Mouse (Mus musculus) brown adipose tissue, adult 24 weeks (tissue): ENCODE data around the gene Tbc1d22a. TPM values are rescaled to one million over a fixed set of nuclear protein-coding genes. Genes with fewer than 3 reads are reported as not detected.
"Not testable (repeated sequence)": the region's sequence is repeated elsewhere in the genome, so short reads cannot be mapped to it uniquely, and the experiment has no call there.

Source experiments
- H3K27ac ChIP-seq: fragments of 200-500 bp; replicated peaks from 2 replicates; pipeline ENCODE4 v1.5.1; 2012; ENCODE audit warnings: low read depth, mild to moderate bottlenecking, low read length
- H3K4me1 ChIP-seq: fragments of 200-500 bp; 2 replicates; pipeline ENCODE4 v1.6.1; 2012; ENCODE audit warnings: low read length, mixed read lengths; ENCODE audit not compliant: control insufficient read depth, insufficient read depth, insufficient read length
- H3K4me3 ChIP-seq: fragments of 200-500 bp; 2 replicates; pipeline ENCODE4 v1.5.1; 2012; ENCODE audit warnings: low read depth, mild to moderate bottlenecking, low read length, moderate library complexity; ENCODE audit not compliant: insufficient read depth
- polyA plus RNA-seq: library from polyadenylated mRNA; stranded (reverse); fragments of >200 nt; gene quantifications from 2 replicates; pipeline ENCODE4 v1.2.4, GENCODE M21; 2012; ENCODE audit not compliant: missing spikeins, insufficient read depth, insufficient read length

Tbc1d22a gene
- polyA plus RNA-seq, 1 experiment: 15.2 TPM

DNA sequence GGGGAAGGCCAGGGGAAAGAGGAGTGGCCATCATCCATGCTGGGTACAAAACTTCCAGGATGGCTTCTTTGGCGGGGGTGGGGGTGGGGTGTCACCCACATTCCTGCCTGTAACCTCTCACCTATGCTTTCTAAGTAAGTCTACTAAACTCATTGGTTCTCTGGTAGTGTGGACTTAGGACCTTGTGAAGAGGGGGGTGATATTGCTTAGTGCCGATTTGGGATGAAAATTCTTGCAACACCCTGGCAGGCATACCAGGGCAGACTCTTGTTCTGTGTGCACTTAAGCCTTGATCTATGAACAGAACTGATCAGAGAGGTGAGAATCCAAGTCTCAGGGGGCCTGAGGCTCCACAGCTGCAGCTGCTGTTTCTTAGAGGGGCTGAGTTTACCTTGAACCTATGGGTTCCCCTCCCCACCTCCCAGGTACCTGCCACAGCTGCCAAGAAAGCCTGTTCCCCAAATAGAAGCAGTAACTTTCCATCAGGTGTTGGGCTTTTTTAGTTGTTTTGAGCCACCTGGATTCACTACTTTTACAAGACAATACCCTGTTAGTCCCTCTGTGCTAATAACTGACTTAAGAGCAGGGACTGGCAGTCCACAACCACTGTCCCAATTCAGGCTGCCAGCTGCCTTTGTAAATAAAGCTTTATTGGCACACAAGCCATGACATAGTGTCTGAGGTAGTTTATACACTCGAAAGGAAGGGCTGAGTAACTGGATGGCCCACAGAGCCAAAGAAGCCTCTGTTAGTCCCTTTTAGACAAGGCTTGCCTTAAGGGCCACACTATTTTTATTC is 38.8 kb upstream of the Tbc1d22a start:
- no peak overlapping the region for H3K27ac ChIP-seq
- H3K4me1 ChIP-seq: peaks cover 12% of the 10 kb centered on the region
- no peak overlapping the region for H3K4me3 ChIP-seq

DNA sequence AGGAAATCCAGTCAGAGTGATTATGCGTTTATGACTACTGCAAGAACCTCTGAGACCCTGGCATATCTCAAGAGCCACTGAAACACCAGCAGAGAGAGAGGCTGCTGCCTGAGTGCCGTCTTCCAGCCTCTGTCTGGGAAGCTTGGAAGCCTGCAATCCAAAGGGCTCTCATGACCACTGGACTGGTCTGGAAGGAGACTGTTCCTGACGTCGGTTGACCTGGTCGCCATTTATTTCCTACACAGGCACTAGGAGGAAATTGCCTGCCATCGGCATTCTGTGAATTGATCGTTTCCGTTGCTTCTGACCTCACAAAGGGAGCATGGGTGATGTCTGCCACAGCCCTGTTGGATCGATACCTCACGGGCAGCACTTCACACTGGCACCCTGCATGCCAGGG is 38.1 kb upstream of the Tbc1d22a start:
- H3K4me1 ChIP-seq: peaks cover 12% of the 10 kb centered on the region
- no peak overlapping the region for H3K27ac ChIP-seq
- no peak overlapping the region for H3K4me3 ChIP-seq

GRCm38 (mm10) chr15:86176771-86177702 is 37.2 kb upstream of the Tbc1d22a start:
- Histone ChIP-seq H3K4me1 (peaks cover 14% of the 10 kb centered on the region), H3K4me3 (no peak overlapping the region), H3K27ac (no peak overlapping the region)

DNA sequence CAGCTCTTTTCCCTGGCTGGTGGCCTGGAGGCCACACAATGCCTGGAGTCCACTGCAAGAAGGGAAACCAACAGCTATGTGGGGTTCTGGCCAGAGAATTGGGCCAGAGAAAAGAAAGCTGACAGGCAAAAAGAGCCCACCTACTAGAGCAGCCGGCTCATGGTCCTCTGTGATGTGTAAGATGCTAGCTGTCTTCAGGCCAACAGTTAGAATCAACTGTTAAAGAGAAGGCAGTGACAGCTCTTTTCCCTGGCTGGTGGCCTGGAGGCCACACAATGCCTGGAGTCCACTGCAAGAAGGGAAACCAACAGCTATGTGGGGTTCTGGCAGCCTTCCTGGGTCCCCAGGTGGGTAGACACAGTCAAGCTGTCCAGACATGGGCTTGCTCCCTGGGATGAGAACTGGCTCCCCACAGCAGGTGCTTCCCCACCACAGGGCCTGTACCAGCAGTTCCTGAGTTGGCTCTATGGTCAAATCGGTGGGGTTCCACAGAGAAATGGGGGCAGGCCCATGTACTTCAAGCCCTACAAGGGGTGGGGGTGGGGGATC is 36.5 kb upstream of the Tbc1d22a start:
- not testable (repeated sequence) for H3K27ac ChIP-seq
- H3K4me1 ChIP-seq: peaks cover 14% of the 10 kb centered on the region

GRCm38 (mm10) chr15:86178594-86178993 is 35.7 kb upstream of the Tbc1d22a start:
- Histone ChIP-seq H3K4me3 (no peak overlapping the region), H3K4me1 (peaks cover 17% of the 10 kb centered on the region), H3K27ac (no peak overlapping the region)

More for the DNA sequence above, 36.5 kb upstream of the Tbc1d22a start:
- H3K4me3 ChIP-seq: not testable (repeated sequence)

DNA sequence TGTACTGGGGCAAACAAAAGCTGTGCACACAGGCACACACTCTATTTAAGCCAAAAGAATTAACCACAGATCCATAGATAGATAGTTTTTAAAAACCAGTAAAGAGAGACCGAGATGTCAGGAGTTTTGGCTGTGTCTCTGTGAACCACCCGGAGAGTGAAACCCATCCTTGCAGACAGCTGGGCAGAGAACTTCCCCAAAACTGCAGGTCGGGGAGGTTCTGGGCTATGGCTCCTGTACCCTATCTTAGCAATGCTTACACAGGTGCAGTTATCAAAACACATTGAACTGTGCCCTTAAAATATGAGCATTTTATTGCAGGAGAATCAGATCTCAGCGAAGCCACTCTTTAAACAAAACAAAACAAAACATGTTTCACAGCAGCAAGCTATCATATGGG is 33.8 kb upstream of the Tbc1d22a start:
- Histone ChIP-seq H3K27ac (no peak overlapping the region), H3K4me3 (no peak overlapping the region), H3K4me1 (peaks cover 13% of the 10 kb centered on the region)

DNA sequence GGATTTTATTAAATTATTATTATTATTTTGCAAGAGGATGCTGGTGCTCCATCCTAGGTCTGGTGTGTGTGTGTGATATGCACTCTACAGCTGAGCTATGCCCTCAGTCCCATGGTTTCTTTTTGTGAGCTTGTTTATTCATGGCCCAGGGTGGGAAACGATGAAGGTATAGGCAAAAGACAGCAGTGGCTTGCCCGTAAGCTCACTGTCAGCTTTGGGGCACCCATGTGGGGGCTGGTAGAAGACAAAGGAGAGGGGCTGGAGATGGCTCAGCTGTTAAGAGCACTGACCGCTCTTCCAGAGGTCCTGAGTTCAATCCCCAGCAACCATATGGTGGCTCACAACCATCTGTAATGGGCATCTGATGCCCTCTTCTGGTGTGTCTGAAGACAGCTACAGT is 32.9 kb upstream of the Tbc1d22a start:
- H3K27ac ChIP-seq, H3K4me3 ChIP-seq: not testable (repeated sequence)
- peaks cover 16% of the 10 kb centered on the region for H3K4me1 ChIP-seq

GRCm38 (mm10) chr15:86181941-86182439 is 32.3 kb upstream of the Tbc1d22a start:
- peaks cover 20% of the 10 kb centered on the region for H3K4me1 ChIP-seq
- 0 out of 2 replicates have a peak overlapping the region, but pooled peaks have one; percentile 2 for H3K4me3 ChIP-seq
- H3K27ac ChIP-seq: peak overlapping the region; percentile 68

DNA sequence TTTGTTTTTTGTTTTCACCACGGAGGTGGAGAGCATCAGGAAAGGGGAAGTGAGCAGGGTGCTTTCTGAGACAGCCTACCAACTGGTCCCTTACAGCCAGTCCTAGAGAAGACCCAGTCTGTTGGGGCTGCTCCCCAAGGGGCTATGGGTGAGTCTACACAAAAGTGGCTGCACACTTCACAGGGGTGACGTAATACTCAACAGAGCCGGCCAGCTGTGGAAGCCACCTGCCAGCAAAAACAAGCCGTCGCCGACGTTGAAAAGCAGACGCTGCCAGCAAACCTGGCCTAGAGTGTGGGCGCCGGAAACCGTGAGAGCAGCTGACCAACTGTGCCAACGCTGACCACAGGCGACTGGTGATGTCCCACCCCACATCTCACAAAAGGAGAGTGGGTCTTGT is 31.6 kb upstream of the Tbc1d22a start:
- Histone ChIP-seq H3K4me1 (peaks cover 17% of the 10 kb centered on the region), H3K27ac (peak overlapping the region; percentile 87), H3K4me3 (peak overlapping the region; percentile 21)

GRCm38 (mm10) chr15:86183484-86183883 is 30.8 kb upstream of the Tbc1d22a start:
- Histone ChIP-seq H3K27ac (0 out of 2 replicates have a peak overlapping the region, but pooled peaks have one; percentile 27), H3K4me3 (peak overlapping the region; percentile 25), H3K4me1 (peaks cover 23% of the 10 kb centered on the region)

- H3K4me1 ChIP-seq: peaks cover 28% of the 10 kb centered on the region
- peak overlapping the region; percentile 91 for H3K27ac ChIP-seq
These were observed 30.2 kb upstream of the Tbc1d22a start for GRCm38 (mm10) chr15:86184071-86184470.

GRCm38 (mm10) chr15:86184851-86185688 is 29.2 kb upstream of the Tbc1d22a start:
- Histone ChIP-seq H3K4me1 (peaks cover 33% of the 10 kb centered on the region), H3K4me3 (peak overlapping the region; percentile 90), H3K27ac (peak overlapping the region; percentile 91)

More at GRCm38 (mm10) chr15:86184071-86184470, 30.2 kb upstream of the Tbc1d22a start:
- peak overlapping the region; percentile 90 for H3K4me3 ChIP-seq

- H3K4me1 ChIP-seq: peaks cover 33% of the 10 kb centered on the region
- H3K4me3 ChIP-seq: peak within 1 kb of the TSS; percentile 90
- peak within 1 kb of the TSS; percentile 91 for H3K27ac ChIP-seq
These were observed 28.3 kb upstream of the Tbc1d22a start, which contains the start of gene Cerk for GRCm38 (mm10) chr15:86185689-86186569. Cerk (minus strand) TSS chr15:86186141.
